Mouse (Mus musculus): ENCODE measurements around the gene Sfi1. TPM values are rescaled to one million over a fixed set of nuclear protein-coding genes. Genes with fewer than 3 reads are reported as not detected.
"Not testable (repeated sequence)": the region's sequence is repeated elsewhere in the genome, so short reads cannot be mapped to it uniquely, and the experiment has no call there.

The Sfi1 gene
- total RNA-seq, 2 experiments from 2014 or later: 48.2 to 69.5 TPM

DNA sequence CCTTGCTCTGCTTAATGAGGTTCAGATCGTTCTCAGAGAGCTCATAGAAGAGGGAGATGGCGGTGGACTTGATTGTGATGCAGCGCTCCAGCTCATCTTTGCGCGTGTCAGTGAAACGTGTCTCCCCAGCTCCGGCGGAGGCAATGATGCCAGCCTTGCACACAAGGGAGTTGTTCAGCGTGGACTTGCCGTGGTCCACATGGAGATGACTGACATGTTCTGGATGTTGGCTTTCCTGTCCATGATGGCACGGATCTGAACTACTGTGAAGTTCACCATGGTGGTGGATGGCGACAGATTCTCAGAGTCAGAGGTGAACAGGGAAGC lies 42.6 kb downstream of the Sfi1 start:
- intact Hi-C loops (cut with DNase I); DNase-seq (ENCODE audit: low spot score in 2 of 2): not testable (repeated sequence)

DNA sequence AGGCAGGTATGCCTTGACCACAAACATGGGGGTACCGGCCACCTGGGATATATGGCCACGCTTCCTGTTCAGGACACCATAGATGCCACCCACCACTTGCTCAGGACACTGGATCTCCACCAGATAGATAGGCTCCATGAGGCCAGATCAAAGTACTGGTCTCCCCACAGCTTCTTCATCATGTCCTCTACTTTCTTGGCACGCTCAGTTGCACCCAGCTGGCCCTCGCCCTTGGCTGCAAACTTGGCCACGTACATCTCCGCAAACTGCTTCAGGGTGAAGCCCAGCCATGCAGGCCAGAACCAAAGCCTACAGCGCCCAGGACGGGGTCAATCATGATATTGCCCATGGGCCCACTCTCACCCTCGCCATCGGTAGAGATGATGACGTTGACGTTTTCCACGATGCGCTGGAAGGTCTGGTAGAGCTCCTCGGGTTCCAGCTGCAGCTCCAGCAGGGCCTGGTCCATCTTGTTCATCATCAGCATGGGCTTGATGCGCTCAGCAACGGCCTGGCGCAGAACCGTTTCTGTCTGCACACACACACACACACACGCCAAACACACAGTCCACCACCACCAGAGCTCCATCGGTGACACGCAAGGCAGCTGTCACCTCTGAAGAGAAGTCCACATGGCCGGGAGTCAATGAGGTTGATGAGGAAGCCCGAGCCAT lies 43.1 kb downstream of the Sfi1 start:
- intact Hi-C loops (cut with DNase I); DNase-seq (ENCODE audit: low spot score in 2 of 2): not testable (repeated sequence)

DNA sequence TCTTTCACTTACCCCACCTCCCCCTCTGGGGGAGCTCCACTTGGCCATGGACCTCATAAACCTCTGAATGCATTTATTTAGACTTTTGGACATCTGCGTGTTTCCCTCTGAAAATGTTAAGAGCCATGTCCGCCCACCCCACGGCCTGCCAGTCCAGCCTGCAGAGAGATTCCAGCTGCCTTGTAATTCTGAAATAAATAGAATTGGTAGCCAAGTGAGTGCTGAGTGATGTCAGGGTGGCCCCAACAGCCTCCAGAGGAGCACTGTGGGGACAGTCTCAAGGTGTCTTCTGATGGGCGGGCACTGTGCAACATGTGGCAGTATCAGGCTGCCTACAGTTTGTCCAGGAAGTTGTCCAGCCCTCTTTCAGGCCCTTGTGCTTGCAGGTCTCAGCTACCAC lies 43.8 kb downstream of the Sfi1 start:
- intact Hi-C loops (cut with DNase I); DNase-seq (ENCODE audit: low spot score in 2 of 2): not testable (repeated sequence)

DNA sequence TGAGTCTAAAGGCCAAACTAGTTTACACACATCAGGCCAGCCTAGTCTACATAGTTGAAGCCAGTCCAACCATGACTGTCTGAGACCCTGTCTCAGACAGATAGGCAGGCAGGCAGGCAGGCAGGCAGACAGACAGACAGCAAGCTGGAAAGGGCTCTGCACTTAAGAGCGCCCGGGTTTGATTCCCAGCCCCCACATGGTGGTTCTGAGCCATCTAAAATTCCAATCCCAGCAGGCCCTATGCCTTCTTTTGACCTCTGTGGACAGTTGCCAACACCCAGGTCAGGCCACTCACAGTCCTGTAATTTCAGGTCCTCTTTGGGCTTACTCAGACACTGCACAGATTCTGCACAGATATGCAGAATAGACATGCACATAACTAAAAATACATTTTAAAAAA lies 46.5 kb downstream of the Sfi1 start:
- DNase-seq (ENCODE audit: low spot score in 2 of 2); intact Hi-C loops (cut with DNase I): not testable (repeated sequence)

DNA sequence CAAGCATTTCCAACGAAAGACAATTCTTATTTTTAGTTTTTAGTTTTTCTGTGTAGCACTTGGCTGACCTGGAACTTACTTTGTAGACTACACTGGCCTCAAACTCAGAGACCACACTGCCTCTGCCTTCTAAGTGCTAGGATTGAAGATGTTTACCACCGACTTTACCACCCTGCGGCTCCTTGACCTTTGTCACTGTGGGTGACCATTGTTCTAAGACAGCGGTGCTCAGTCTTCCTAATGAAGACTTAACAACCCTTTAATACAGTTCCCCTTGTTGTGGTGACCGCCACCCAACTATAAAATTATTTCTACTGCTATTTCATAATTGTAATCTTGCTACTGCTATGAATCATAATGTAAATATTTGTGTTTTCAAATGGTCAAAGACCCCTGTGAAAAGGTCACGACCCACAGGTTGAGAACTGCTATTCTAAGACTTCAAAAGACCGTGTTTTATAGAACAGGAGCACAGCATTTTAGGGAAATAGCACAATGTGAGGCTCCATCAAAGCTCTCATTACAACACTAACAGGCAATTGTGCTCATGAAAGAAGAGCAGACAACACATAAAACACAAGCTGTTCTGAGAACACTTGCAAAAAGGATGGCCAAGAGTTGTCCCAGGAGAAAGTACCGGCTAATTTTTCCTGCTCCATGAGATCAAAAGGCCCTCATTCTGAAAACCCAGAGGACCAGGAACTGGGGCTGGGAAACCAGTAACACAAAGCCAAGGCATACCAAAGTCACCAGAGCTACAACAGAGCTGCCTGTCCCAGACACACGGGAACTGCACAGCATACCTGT lies 47.7 kb downstream of the Sfi1 start:
- intact Hi-C loops (cut with DNase I); DNase-seq (ENCODE audit: low spot score in 2 of 2): not testable (repeated sequence)

DNA sequence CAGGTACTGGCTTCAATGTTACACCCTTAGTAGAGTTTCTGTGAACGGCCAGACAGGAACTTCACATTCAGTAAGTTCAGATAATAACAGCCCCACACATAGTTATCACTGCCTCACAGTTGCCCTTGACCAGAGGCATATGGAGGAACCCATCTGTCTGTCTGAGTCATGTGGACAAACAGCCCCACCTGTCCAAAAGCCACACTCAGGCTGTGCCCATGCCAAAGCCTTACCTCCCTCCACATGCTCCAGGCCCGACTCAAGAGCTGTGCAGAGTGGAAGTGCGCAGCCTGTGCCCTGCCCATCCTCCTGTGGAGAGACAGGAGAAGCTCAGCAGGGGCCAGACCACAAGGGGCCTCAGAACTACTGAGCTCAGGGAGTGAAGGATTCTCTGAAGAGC lies 49.3 kb downstream of the Sfi1 start:
- DNase-seq (ENCODE audit: low spot score in 2 of 2); intact Hi-C loops (cut with DNase I): not testable (repeated sequence)

DNA sequence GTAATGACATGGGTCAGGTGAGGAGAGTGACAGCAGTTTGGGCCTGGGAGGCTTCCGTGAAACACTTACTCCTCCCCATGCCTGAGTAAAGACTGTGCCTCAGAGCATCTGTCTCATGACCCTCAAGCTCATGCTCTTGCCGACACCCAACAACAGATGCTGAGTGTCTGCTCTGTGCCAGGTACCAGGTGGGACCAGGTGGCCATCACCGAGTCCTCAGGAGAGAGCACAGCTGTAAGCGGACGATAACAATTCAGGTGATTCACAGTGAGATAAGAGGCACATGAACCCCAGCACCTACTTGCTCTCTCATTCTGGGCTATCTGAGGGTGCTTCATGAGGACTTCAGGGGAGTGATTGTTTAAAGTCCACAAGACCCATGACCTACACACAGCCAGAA lies 50.9 kb downstream of the Sfi1 start:
- DNase-seq (ENCODE audit: low spot score in 2 of 2): peak; percentile 85 to 87
- intact Hi-C loops (cut with DNase I): not testable (repeated sequence)

DNA sequence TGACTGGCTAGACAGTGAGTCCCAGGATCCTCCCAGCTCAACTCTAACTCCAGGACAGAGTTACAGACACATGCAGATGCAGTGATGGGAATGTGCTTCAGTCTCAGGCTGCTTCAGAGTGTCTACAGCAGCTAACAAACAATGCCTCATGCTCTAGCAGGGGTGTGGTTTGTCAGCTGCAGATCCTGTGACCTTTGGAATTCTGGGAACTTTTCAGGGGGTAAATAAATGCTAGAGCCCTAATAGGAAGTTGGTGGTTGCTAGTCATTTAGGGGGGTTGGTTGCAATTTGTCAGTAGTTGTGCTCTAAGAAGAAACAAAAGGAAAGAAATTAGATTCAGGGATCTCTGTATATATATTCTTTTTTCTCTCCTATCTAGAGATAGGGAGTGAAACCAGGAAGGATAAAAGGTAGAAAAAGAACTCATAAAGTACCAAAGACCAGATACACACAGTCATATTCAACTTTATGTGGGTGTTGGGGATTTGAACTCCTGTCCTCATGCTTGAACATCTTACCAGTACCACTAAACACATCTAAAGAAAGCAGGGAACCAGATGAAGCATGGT lies 52.2 kb downstream of the Sfi1 start:
- DNase-seq (ENCODE audit: low spot score in 2 of 2); intact Hi-C loops (cut with DNase I): not testable (repeated sequence)

DNA sequence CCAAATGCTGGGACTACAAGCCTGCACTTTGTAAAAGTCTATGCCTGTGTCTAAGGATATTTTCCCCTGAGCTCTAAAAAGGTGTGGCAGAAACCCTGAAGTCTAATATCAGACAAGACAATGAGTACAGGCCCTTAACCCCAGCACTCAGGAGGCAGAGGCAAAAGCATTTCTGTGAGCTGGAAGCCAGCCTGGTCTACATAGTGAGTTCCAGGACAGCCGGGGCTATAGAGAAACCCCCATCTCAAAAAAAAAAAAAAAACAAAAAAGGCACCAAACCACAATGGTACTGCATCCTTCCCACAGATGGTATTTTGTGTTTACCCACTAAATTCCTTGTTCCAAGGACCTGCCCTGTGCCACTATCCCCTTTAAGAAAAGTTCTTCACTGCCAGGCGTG lies 54.9 kb downstream of the Sfi1 start:
- DNase-seq (ENCODE audit: low spot score in 2 of 2); intact Hi-C loops (cut with DNase I): not testable (repeated sequence)

DNA sequence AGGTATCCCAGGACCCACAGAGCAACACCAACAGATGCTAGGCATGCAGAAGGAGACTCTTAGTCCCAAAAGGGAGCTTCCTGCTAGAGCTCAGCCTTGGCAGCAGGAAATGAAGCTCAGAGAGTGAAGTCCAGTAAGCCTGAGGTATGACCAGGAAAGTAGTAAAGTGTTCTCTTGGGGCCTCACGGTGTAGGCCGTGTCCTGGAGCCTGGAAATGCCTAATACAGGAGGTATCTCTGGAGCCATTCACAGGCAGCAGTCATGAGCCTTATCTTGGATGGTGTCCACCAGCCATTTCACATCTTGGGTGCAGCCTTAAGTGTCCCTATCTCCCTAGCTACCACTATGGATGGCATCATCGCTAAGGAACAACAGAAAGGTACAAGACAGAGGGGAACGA lies 56.0 kb downstream of the Sfi1 start:
- peak in 1 of 2 experiments; percentile 49 for DNase-seq (ENCODE audit: low spot score in 2 of 2)
- intact Hi-C loops (cut with DNase I): not testable (repeated sequence)

DNA sequence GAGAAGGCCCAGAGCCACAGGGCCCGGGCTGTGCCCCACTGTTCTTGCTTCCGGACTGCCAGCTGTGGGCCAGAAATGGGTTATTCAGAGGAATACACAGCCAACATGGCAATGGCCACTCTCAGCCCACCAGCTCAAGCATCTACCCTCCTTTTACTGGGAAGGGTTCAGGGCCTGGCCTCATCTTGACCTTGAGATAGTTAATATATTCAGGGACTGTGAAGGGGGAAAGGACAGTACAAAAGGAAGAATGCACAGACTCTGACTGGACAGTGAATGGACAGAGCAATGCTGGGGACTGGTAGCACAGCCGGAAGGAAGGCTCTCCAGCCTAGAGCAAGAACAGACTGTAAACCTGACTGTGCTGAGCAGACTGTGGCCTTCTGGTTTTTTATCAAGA lies 57.3 kb downstream of the Sfi1 start:
- DNase-seq (ENCODE audit: low spot score in 2 of 2); intact Hi-C loops (cut with DNase I): not testable (repeated sequence)

DNA sequence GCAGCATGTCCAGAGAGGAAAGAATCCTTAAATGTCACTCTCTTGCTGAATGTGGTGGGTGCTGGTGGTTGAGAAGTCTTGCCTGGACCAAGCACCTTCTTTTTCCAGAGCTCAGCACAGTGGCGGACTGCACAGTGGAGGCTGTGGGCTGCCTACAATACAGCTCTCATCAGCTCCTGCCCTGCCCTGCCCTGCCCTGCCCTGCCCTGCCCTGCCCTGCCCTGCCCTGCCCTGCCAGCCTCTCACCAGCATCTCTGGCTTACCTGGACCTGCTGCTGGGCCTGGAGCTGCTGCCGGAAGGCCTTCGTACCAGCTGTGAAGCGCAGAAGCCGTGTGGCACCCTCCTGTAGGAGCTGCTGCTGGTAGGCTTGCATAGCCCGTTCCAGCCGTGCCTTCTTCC lies 57.9 kb downstream of the Sfi1 start:
- intact Hi-C loops (cut with DNase I): not testable (repeated sequence)

DNA sequence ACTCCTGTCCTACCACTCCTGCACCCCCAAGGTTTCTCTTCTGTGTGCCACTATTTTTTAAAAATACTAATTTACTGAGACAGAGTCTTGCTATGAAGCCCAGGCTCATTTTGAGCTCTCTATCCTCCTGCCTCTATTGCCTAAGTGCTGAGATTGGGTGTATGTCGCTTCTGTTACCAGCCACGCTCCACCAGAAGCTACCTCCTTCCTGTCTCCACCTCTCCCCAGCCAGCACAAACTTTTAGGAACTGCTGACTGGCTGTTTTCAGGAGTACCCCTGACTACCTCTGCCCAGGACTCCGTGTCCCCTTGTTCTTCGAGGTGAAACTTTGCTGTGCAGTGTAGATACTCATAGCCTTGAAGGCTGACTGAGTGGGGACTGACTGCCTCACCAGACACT lies 59.9 kb downstream of the Sfi1 start:
- DNase-seq (ENCODE audit: low spot score in 2 of 2); intact Hi-C loops (cut with DNase I): not testable (repeated sequence)

More for the DNA sequence above, 57.9 kb downstream of the Sfi1 start:
- DNase-seq (ENCODE audit: low spot score in 2 of 2): not testable (repeated sequence)

DNA sequence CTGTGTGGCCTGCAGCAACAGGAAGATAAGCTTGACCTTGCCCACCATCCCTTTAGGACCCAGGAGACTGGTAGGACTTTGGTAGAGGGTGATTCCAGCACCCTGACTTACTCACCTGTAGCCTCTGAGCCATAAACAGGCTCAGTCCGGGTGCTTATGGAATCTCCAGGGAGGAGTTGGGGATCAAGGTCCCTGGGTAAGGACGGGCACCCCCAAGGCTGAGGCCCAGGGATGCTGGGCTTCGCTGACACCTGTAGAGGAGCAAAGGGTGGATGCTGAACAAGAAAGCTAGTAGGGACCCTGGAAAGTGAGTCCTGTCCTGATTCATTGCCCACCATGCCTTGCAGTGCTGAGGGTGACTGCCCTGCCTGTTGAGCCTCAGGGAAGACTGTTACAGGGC lies 60.3 kb downstream of the Sfi1 start:
- intact Hi-C loops (cut with DNase I): not testable (repeated sequence)

DNA sequence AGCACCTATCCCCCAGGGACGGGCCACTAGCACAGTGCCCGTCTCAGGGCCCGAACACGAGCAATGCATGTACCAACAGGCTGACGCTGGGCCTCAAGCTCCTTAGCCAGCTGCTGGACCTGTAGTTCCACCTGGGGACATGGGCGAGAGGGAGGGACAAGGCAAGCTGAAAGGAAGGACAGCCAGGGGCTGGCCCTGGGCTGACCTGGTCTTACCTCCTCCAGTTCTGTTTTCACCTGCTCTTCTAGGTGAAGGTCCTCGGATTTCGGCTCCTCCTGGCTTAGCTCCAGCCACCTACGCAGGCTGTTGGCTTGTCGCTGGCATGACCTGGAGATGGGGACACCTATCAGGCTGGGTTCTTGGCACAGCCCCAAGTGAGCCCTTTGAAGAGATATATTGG lies 61.3 kb downstream of the Sfi1 start:
- peak; percentile 69 to 82 for DNase-seq (ENCODE audit: low spot score in 2 of 2)
- intact Hi-C loops (cut with DNase I): not testable (repeated sequence)

More for the DNA sequence above, 60.3 kb downstream of the Sfi1 start:
- not testable (repeated sequence) for DNase-seq (ENCODE audit: low spot score in 2 of 2)

DNA sequence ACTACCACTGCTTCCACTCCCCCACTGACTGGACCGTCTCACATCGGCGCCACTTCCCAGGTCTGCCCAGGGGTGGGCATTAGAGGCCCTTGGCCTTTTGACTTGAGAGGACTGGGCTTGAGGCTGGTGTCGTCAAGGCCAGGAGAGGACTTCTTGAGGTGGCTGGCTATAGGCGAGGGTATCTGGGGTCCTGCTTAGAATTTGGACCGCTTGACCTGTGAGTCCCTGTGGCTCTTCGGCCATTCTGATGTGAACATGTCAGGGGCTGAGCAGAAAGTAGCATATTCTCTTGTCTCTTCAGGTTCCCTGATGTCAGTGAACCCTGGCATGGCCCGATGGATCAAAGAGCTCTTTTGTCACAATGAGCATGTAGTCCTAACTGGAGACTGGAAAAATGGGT lies 63.4 kb downstream of the Sfi1 start:
- peak; percentile 79 to 84 for DNase-seq (ENCODE audit: low spot score in 2 of 2)
- intact Hi-C loops (cut with DNase I): not testable (repeated sequence)

DNA sequence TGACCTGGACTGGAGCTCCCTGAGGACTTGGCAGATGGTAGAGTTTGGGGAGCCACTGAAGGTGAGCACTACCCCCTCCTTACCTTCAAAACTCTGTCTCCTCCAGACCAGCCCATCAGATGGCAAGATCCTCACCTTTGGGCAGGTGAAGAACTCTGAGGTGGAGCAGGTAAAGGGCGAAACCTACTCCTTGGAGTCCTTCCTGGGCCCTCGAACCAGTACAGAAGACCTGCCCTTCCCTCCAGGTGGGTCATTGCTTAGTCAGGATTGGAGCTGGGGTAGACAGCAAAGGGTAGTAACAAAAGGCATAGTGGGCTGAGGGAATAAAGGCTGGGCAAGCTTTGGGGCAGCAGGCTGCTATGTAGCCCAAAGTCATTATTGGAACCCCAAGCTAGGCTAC lies 64.0 kb downstream of the Sfi1 start:
- DNase-seq (ENCODE audit: low spot score in 2 of 2); intact Hi-C loops (cut with DNase I): not testable (repeated sequence)

DNA sequence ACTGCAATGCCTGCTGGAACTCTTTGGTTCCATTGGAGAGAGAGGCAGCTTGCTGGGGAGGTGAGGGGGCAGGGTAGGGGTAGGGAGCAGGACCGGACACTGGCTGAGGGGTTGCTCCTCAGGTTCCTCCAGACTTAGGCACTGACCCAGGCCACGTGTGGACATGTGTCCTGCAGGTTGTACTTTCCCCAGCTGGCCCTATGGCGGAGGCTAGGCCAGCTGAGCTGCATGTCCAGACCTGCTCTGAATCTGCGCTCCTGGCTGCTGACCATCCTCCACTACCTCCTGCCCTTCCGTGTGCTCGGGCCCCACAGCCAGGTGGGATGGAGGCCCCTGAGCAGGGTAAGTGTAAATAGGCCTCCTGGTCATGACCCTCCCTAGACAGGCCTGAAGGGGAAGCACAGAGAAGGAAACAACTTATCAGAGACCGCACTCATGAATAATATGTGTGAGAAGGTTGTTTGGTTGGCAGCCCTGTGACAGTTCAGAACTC lies 65.9 kb downstream of the Sfi1 start:
- intact Hi-C loops (cut with DNase I); DNase-seq (ENCODE audit: low spot score in 2 of 2): not testable (repeated sequence)

DNA sequence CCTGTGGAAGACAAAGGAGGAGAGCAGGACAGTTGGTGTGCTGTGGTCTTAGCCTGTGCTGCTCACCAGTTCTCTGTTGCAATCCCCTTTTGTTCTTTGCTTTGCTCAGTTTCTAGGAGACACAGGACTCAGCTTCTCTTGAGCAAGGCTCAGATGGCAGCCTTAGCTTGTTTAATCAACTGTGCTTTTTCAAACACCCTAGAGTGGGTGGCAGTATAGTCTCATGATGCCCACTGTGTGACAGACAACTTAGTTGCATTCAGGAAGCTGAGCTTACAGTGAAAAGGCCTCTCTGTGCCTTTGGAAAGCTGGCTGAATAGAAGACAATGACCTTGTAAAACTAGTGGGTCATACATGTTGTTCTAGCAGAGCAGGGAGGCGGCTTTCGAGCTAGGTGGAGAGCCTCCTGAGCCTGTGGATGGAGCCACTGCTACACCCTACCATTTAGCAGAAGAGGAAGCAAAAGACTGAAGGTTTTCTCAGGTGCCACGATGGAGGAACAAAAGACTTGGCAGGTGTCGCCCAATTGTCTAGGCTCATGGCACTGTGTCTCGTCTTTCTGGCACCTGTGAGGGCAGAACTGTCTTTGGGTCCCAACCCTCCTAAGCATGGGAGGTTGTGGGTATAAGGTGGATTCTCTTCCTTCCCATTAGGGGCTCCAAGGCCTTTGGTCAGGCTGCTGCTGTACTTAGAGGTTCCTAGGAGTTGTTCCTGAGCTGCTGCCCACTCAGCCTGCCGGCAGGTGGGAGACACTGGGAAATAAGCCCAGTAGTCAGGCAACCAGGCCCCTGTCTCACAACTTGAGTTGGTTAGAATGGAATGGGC lies 66.6 kb downstream of the Sfi1 start:
- intact Hi-C loops (cut with DNase I): not testable (repeated sequence)
- peak; percentile 99 for DNase-seq (ENCODE audit: low spot score in 2 of 2)

DNA sequence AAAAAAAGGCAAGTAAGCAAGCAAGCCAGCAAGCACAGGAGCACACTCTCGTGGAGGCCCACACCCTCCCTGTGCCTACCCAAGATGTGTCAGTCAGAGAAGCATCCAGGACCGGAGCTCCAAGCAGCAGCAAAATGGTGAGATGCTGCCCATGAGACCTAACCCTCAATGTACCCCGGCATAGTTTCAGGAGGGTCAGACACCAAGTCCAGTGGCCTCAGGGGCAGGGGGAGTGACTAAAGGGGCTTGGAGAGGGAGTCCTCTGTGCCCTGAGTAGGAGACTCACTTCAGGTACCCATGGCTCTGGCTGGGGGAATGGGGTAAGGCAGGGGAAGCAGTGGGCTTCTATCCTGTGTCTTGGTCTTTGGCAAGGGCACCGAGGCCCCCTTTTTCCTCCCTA lies 67.3 kb downstream of the Sfi1 start:
- DNase-seq (ENCODE audit: low spot score in 2 of 2); intact Hi-C loops (cut with DNase I): not testable (repeated sequence)

All from left cerebral cortex, postnatal 25 days (tissue).